Mouse (Mus musculus): ENCODE results near the gene Kdm4c. TPM values are rescaled to one million over a fixed set of nuclear protein-coding genes. Genes with fewer than 3 reads are reported as not detected.

The Kdm4c gene
- total and polyA plus RNA-seq, 3 experiments, result 2.6 to 36.4 (median 36.2) TPM

GRCm38 (mm10) chr4:74294726-74295125 is 52.4 kb downstream of the Kdm4c start:
- Histone ChIP-seq H3K4me3 (ENCODE audit: low read depth, low read length) (no peak overlapping the region), H3K27me3 (ENCODE audit: insufficient read depth, low read length) (no peaks in the 10 kb centered on the region), H3K9me3 (replicated peaks) (no peaks in the 10 kb centered on the region), H3K36me3 (replicated peaks) (peaks cover 10% of the 10 kb centered on the region), H3K4me1 (ENCODE audit: insufficient read depth, low read depth, low read length) (no peaks in the 10 kb centered on the region)
- ATAC-seq (ENCODE audit: extremely low read depth, insufficient number of reproducible peaks, low FRiP score, poor library complexity, severe bottlenecking) (no peak), DNase-seq (ENCODE audit: low spot score) (no peak)
- TF ChIP-seq POLR2AphosphoS5 (IDR thresholded peaks at IDR 0.05; ENCODE audit: insufficient replicate concordance, low read depth, low read length) (no peak), CTCF (IDR thresholded peaks at IDR 0.05; ENCODE audit: low read depth, low read length) (no peak), GATA1 (IDR thresholded peaks at IDR 0.05; ENCODE audit: borderline replicate concordance, low read length) (no peak), GATA2 (IDR thresholded peaks at IDR 0.05; ENCODE audit: borderline replicate concordance, low read depth, low read length) (no peak), TAL1 (conservative IDR thresholded peaks at IDR 0.05; ENCODE audit: low read depth, low read length) (no peak)

GRCm38 (mm10) chr4:74305315-74306105 is 63.2 kb downstream of the Kdm4c start:
- no peak for TF ChIP-seq CTCF (IDR thresholded peaks at IDR 0.05; ENCODE audit: low read depth, low read length)
- no peak for TF ChIP-seq GATA1 (IDR thresholded peaks at IDR 0.05; ENCODE audit: borderline replicate concordance, low read length)
- TF ChIP-seq TAL1 (conservative IDR thresholded peaks at IDR 0.05; ENCODE audit: low read depth, low read length), result no peak
- no peak for TF ChIP-seq POLR2AphosphoS5 (IDR thresholded peaks at IDR 0.05; ENCODE audit: insufficient replicate concordance, low read depth, low read length)
- TF ChIP-seq GATA2 (IDR thresholded peaks at IDR 0.05; ENCODE audit: borderline replicate concordance, low read depth, low read length), result no peak
- no peak for ATAC-seq (ENCODE audit: extremely low read depth, insufficient number of reproducible peaks, low FRiP score, poor library complexity, severe bottlenecking)
- Histone ChIP-seq H3K4me3 (ENCODE audit: low read depth, low read length) (no peak overlapping the region), H3K36me3 (replicated peaks) (peaks cover 12% of the 10 kb centered on the region), H3K27me3 (ENCODE audit: insufficient read depth, low read length) (no peaks in the 10 kb centered on the region), H3K9me3 (replicated peaks) (no peaks in the 10 kb centered on the region), H3K4me1 (ENCODE audit: insufficient read depth, low read depth, low read length) (no peaks in the 10 kb centered on the region)
- DNase-seq (ENCODE audit: low spot score), result no peak

GRCm38 (mm10) chr4:74311135-74311534 is 68.8 kb downstream of the Kdm4c start:
- H3K27me3 ChIP-seq (ENCODE audit: insufficient read depth, low read length), result no peaks in the 10 kb centered on the region
- peaks cover 18% of the 10 kb centered on the region for H3K36me3 ChIP-seq (replicated peaks)
- H3K4me3 ChIP-seq (ENCODE audit: low read depth, low read length), result no peak overlapping the region
- DNase-seq (ENCODE audit: low spot score) (no peak), ATAC-seq (ENCODE audit: extremely low read depth, insufficient number of reproducible peaks, low FRiP score, poor library complexity, severe bottlenecking) (no peak)
- no peak for TF ChIP-seq GATA1 (IDR thresholded peaks at IDR 0.05; ENCODE audit: borderline replicate concordance, low read length)
- no peak for TF ChIP-seq POLR2AphosphoS5 (IDR thresholded peaks at IDR 0.05; ENCODE audit: insufficient replicate concordance, low read depth, low read length)
- no peak for TF ChIP-seq CTCF (IDR thresholded peaks at IDR 0.05; ENCODE audit: low read depth, low read length)
- no peak for TF ChIP-seq TAL1 (conservative IDR thresholded peaks at IDR 0.05; ENCODE audit: low read depth, low read length)
- no peak for TF ChIP-seq GATA2 (IDR thresholded peaks at IDR 0.05; ENCODE audit: borderline replicate concordance, low read depth, low read length)
- H3K4me1 ChIP-seq (ENCODE audit: insufficient read depth, low read depth, low read length), result no peaks in the 10 kb centered on the region
- no peaks in the 10 kb centered on the region for H3K9me3 ChIP-seq (replicated peaks)

- H3K9me3 ChIP-seq (replicated peaks), result no peaks in the 10 kb centered on the region
- ATAC-seq (ENCODE audit: extremely low read depth, insufficient number of reproducible peaks, low FRiP score, poor library complexity, severe bottlenecking) (no peak), DNase-seq (ENCODE audit: low spot score) (no peak)
- peaks cover 23% of the 10 kb centered on the region for H3K36me3 ChIP-seq (replicated peaks)
- TF ChIP-seq CTCF (IDR thresholded peaks at IDR 0.05; ENCODE audit: low read depth, low read length), result no peak
- no peak for TF ChIP-seq GATA1 (IDR thresholded peaks at IDR 0.05; ENCODE audit: borderline replicate concordance, low read length)
- TF ChIP-seq TAL1 (conservative IDR thresholded peaks at IDR 0.05; ENCODE audit: low read depth, low read length), result no peak
- no peak for TF ChIP-seq POLR2AphosphoS5 (IDR thresholded peaks at IDR 0.05; ENCODE audit: insufficient replicate concordance, low read depth, low read length)
- TF ChIP-seq GATA2 (IDR thresholded peaks at IDR 0.05; ENCODE audit: borderline replicate concordance, low read depth, low read length), result no peak
- no peaks in the 10 kb centered on the region for H3K4me1 ChIP-seq (ENCODE audit: insufficient read depth, low read depth, low read length)
- no peak overlapping the region for H3K4me3 ChIP-seq (ENCODE audit: low read depth, low read length)
- H3K27me3 ChIP-seq (ENCODE audit: insufficient read depth, low read length), result no peaks in the 10 kb centered on the region
Observed at GRCm38 (mm10) chr4:74312858-74313257, 70.6 kb downstream of the Kdm4c start.

GRCm38 (mm10) chr4:74315388-74315787 is 73.1 kb downstream of the Kdm4c start:
- DNase-seq (ENCODE audit: low spot score), result no peak

GRCm38 (mm10) chr4:74319313-74319712 is 77.0 kb downstream of the Kdm4c start:
- TF ChIP-seq GATA1 (IDR thresholded peaks at IDR 0.05; ENCODE audit: borderline replicate concordance, low read length) (no peak), TAL1 (conservative IDR thresholded peaks at IDR 0.05; ENCODE audit: low read depth, low read length) (no peak), CTCF (IDR thresholded peaks at IDR 0.05; ENCODE audit: low read depth, low read length) (no peak), POLR2AphosphoS5 (IDR thresholded peaks at IDR 0.05; ENCODE audit: insufficient replicate concordance, low read depth, low read length) (no peak)
- Histone ChIP-seq H3K4me1 (ENCODE audit: insufficient read depth, low read depth, low read length) (no peaks in the 10 kb centered on the region), H3K36me3 (replicated peaks) (peaks cover 24% of the 10 kb centered on the region), H3K4me3 (ENCODE audit: low read depth, low read length) (no peak overlapping the region), H3K9me3 (replicated peaks) (no peaks in the 10 kb centered on the region), H3K27me3 (ENCODE audit: insufficient read depth, low read length) (no peaks in the 10 kb centered on the region)
- DNase-seq (ENCODE audit: low spot score), result no peak
- ATAC-seq (ENCODE audit: extremely low read depth, insufficient number of reproducible peaks, low FRiP score, poor library complexity, severe bottlenecking), result no peak

More at GRCm38 (mm10) chr4:74315388-74315787, 73.1 kb downstream of the Kdm4c start:
- peaks cover 27% of the 10 kb centered on the region for H3K36me3 ChIP-seq (replicated peaks)
- TF ChIP-seq TAL1 (conservative IDR thresholded peaks at IDR 0.05; ENCODE audit: low read depth, low read length), result no peak
- TF ChIP-seq CTCF (IDR thresholded peaks at IDR 0.05; ENCODE audit: low read depth, low read length), result no peak
- TF ChIP-seq GATA2 (IDR thresholded peaks at IDR 0.05; ENCODE audit: borderline replicate concordance, low read depth, low read length), result no peak
- no peak for TF ChIP-seq POLR2AphosphoS5 (IDR thresholded peaks at IDR 0.05; ENCODE audit: insufficient replicate concordance, low read depth, low read length)
- TF ChIP-seq GATA1 (IDR thresholded peaks at IDR 0.05; ENCODE audit: borderline replicate concordance, low read length), result no peak
- H3K9me3 ChIP-seq (replicated peaks), result no peaks in the 10 kb centered on the region
- H3K4me3 ChIP-seq (ENCODE audit: low read depth, low read length), result no peak overlapping the region
- no peak for ATAC-seq (ENCODE audit: extremely low read depth, insufficient number of reproducible peaks, low FRiP score, poor library complexity, severe bottlenecking)
- no peaks in the 10 kb centered on the region for H3K27me3 ChIP-seq (ENCODE audit: insufficient read depth, low read length)
- no peaks in the 10 kb centered on the region for H3K4me1 ChIP-seq (ENCODE audit: insufficient read depth, low read depth, low read length)
